Mouse (Mus musculus) telencephalon, adult 2 months (tissue): Measurements from ENCODE around the gene Hivep3.

Experiments
- DNase-seq: peaks from one replicate; pipeline ENCODE4 v3.0.0-alpha.2; 2011; ENCODE audit warnings: low read depth, low spot score

Gene Hivep3

DNA sequence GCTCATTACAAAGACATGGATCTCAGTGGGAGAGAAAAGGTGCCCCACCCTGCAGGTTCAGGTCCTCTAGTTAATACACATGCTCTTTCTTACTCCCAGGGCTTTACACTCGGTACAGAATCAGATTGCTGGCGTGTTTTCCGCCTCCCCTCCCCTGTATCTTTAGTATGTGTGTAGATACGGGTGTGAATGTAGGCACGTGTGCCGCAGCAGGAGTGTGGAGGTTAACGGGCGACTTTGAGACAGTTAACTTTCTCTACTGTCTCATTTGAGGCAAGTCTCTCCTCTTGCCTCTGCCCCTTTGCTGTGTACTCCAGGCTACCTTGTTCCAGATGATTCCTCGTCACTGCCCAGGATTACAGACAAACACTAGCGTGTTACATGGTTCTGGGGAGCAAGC is 241.7 kb downstream of the Hivep3 start:
- no peak for DNase-seq

DNA sequence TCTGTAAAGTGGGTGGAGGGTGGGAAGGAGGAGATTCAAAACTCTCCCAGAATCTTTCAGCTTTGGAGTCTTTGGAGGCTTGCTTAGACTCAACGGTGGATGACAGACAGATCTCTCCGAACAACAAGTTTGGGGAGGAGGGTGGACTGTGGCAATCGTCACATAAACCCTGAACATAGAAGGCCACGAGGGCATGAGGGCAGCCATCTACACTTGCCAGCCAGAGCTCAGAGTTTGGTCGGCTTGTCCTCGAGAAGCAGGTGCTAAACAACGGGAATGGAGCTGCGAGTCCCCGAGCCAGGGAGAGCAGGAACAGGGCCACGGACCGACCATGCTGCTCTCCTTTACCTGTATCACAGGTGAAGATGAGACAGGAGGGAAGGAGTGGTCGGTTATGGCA is 242.2 kb downstream of the Hivep3 start:
- no peak for DNase-seq

DNA sequence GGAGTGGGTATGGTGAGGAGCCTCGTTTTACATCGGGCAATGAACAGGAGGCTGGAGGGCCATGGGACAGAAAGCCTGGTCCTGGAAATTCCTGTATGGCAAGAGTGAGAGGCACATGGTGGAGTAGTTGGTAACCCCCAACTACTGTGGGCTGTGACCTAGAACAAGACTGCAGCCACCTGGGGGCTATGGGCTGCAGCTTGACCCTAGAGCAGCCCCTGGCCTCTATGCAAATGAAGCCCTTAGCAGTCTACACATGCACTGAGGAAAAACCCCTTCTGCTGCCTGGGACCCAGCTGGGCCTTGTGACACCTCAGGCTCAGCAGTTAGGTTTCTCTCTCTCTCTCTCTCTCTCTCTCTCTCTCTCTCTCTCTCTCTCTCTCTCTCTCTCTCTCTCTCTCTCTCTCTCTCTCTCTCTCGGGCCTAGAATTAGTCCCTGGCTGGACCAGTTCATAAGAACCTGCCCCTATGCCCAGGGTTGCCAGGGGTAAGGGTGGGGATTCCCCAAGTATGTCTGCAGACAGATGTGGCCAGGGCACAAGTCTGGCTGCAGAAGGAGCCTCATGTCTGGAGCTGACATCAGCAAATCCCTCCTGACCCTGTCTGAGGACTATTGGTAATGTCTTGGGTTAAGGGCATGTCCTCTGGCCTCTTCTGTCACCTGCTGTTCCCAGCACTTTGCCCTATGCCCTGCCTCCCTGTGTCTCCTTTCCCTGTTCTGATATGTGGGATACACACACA is 243.0 kb downstream of the Hivep3 start:
- no peak for DNase-seq

DNA sequence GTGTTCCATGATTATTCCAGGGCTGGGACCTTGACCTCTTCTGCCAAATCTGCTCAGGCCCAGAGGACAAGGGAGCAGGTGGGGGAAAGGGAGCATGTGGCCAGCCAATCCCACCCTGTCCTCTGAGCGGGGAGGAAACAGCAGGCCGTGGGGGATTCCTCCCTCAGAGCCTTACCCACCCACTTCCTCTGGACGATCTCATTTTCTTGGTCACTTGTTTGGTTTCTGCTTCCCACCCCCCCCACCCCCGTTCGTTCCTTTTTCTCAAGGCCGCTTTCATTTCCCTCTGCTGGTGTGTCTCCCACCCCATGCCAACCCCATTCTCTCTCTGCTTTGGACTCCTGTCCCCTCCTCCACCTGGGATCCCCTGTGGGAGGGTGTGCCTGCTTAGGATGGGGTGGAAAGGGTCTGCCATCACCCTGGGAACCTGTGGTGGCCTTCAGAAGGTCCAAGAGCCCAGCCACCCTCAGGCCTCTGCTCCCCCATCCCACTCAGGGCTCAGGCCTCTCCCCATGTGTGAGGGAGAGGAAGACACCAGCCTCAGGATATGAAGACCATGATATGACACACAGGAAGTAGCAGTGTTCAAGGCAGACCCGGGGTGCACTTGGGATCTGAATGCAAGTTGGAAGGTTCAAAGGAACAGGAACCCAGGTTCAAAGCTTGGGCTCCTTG is 244.4 kb downstream of the Hivep3 start:
- DNase-seq, result no peak

DNA sequence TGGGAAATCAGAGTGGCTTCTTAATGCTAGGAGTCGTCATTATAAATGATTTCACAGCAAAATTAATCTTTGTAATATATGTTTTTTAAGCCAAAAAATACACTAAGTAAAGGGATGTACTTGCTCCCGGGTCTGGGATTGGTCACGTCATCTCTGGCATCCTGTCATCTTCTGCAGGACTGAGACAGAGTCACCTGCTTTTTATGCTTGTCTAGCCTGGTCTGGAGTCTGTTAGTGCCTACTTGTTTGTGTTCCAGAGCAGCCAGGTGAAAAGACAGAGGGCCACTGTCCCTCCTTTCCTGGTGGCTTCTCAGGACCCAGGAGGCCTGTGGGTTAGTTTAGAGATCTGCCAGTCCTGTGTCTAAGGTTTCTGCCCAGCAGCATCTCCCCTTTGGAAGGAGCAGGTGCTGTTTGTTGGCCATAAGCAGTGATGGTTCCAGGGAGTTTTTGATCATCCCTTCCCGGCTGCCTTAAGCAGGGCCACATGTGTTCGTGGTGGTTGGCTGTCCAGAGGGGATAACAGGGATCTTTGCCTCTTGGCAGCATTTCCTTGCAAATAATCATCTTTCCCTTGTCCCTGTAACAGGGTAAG is 245.8 kb downstream of the Hivep3 start:
- DNase-seq, result no peak

DNA sequence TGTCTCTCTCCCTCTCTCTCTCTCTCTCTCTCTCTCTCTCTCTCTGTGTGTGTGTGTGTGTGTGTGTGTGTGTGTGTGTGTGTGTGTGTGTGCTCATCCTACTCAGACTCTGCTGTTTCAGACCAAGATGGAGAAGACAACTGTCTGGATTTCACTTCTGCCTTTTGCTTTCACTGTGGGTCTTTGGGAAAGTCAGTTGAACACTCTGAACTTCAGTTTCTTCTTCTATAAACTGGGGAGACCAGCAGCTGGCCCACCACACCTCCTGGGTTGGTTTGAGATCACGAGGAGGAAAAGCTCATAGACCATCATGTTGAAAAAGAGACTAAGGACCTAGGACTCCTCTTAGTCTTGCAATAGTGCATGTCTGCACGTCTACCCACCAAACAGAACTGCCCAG is 246.3 kb downstream of the Hivep3 start:
- DNase-seq, result no peak

DNA sequence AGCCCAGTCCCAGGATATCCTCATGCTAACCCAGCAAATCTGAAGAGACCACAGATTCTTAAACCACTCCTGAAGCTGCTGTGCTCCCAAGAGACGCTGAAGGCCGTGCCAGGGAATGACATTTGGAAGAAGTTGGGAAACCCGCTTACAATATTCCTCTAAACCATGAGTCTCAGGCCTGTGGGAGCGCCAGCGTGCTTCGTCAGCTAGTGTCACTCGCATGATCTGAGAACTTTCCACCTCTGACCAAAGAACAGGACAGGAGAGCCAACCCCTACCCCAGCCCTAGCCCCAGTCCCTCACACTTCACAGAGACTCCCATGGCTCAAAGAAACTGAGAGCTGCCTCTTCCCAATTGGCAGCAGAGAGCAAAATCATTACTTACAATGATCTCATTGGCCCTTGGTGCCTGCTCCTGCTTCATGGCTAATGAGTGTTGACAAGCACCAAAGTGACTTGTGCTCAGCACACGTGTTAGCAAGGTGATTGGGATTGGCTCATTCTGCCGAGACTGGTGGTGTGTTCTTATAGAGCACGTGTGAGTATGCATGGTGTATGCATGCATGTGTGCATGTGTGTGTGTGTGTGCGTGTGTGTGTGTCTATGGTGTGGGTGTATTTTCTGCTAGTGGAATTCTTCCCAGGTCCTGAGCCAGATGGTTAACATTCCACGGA is 247.6 kb downstream of the Hivep3 start:
- no peak for DNase-seq

DNA sequence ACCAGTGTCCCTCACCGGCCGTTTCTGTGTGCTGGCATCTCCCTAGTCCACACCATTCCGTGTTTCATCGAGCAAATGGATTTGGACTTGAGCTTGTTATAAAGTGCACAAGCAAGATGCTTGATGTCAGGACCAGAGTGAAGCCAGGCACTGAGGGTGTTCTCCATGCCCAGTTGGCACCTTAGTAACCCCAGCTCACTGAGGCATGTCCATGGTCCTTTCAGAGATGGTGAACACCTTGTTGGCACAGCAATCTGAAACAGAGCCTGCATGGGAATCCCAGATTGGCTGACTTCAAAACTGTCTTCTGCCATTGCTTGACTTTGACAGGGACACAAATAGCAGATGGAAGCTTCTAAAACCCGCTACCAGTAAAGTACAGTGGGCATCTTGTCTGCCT is 252.5 kb downstream of the Hivep3 start:
- no peak for DNase-seq

DNA sequence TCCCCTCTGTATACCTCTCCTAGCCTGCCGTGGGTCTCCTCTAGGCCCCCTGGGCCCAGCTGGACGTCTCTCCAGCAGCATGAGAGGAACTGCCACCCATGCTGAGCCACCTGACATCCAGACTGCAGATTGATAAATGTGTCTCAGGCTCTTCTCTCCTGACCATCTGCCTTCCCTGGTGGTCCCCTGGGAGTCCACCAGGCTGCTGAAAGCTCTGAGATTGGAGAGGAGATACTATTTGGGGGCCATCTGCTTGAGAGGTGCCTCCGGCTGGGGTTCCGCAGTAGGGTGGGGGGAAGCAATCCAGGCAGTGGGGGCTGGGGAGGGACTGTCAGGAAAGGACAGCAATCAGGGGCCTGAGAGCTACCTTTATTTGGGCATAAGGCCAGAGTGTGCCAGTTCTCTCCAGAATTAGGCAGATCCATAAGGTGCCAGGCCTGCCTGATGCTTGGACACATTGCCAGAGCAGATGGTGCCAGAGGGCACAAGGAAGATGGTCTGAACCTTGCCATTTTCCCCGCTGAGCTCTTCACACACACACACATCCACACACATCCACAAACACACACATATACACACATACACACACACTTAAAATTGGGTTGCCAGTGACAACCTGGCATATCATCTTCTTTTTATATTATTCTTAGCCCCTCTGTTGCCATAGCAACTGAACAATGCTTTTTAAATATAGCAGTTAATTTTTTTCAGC is 253.2 kb downstream of the Hivep3 start:
- peak; percentile 68 for DNase-seq

DNA sequence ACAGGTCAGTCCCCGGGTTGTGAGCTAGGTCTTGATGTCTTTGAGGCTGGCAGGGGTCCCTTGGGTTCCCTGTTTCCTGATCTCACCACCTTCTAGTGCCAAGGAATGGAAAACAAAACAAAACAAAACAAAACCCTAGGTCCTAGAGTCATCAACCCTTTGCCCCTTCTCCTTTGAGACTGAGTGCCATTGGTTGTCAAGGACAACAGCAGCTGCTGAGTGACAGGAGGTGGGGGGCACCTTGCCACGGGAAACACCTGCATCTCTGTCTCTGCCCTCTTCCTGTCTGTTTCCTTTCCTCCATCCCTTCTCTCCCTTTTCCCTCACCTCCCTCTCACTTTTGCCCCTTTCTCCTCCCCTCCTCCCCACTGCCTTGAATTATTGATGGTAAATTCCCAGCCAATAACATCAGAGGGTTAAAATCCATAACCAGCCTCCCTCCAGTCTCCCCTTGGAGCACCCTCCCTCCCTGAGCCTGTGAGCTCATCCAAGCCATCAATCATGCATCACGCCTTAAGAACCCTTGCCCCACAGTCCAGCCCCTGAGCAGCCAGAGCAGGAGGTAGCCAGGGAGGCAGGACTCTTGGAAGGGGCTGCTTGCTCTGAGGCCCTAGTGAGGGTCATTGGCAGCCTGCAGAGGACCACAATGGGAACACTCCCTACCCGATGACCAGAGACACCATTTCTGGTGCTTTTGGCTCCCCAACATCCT is 253.9 kb downstream of the Hivep3 start:
- no peak for DNase-seq

DNA sequence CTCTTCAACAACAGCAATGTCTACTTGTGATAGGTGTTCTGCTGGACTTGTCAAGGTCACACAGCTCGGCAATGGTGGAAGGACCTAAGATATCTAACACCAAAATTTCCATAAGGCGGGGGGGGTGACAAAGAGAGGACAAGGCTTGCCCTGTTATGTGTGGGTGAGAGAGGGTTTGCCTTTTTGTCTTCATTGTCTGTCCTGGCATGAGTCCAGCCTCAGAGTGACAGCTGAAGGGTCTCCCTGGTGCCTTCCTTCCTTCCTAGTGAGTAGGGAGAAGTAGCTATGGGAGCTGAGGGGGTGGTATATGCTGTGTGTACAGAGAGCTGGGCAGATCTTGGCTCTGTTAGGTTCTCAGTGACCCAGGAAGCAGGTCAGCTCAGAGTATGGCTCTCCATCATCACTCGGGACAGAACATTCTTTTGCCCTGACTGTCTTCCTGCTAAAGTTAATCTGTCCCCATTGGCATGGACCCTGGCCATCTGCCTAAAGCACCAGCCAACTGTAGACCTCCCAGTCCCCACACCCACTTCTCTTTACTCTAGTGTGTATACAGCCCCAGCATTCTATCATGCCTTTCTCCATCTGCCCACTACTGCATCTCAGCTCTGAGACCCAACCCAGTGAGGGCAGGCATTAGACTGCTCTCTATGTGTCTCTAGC is 255.6 kb downstream of the Hivep3 start:
- no peak for DNase-seq

DNA sequence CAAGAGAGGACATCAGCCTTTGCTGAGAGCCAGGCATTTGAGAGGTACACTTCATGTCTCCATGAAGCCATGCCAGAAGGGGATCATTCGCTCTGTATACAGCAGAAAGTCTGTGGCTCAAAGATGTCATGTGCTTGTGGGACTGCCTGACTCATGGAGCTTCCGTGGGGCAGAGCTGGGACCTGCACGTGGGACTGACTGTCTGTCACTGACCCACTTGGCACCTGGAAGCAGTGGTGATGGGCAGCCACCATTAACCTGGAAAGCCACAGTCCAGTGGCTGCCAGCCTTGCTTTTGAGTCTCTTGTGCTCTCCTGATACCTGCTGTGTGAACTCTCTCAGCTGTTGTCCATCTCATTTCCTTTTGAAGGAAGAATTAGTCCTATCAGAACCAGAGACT is 256.8 kb downstream of the Hivep3 start:
- no peak for DNase-seq

DNA sequence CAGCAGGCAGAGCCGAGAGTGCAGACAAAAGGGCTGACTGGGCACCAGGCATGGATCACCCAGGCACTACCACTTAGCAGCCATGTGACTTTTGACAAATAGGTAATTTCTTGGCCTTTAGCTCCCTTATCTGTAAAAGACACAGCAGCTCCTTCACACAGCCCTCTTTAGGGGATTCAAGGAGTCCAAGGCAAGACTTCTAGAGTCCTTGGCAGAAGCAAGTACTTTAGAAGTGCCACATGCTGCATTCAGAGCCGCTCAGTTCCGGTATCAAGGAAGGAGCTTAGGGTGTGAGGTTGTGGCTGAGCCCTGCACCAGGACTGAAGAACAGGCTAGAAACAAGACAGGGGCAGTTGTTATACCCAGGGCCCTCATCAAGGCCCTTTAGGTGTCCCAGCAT is 257.3 kb downstream of the Hivep3 start:
- DNase-seq, result no peak

DNA sequence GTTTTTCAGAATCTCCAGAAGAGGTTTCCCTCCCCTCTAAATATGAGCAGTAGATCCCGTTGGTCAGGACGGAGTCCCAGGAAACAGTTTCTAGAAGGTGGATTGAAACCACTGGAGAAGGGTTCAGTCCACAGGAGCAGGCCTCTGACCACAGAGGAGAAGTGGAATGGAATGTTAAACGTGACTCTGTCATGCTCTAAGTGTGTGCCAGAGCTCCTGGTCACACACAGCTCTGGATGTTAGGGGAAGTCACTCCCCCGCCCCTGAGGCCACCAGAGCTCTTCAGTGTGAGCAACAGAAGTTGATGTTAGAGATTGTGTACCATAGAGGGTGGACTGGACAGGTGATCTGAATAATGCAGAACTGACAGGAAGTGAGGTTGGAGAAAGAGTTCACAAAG is 258.2 kb downstream of the Hivep3 start:
- no peak for DNase-seq

DNA sequence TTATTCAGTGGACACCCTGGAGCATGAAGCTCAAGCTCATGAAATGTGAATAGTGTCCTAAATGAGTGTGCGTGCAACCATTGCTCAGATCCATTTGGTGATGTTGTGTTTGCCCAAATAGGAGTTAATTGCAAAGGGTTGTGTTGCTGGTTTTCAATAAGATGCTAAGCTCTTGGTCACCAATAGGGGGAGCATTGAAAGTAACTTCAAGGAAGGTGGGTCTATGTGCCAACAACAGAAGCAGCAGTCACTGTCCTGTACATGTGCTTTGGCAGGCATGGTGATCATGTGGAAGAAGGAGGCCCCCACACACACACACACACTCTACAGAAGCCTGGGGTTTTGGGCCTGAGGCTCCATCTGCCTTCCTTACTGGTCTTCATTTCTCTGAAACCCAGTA is 262.8 kb downstream of the Hivep3 start:
- no peak for DNase-seq

DNA sequence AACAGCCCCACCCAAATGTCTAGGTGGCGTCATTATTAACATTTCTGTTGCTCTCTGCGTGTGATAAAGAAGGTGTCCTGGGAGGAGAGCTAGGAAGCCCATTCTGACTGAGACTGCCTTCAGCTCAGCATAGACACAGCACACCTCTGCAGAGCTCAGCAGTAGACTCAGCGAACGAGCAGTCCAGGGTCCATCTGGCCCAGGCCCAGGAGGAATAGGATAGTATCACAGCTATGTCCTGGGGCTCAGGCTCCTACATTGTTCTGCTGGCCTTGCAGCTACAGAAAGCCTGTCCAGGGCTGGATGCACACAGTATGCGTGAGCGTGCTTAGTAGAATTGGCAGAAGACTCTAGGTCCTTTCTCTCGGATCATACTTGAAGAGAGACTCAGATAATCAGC is 263.8 kb downstream of the Hivep3 start:
- no peak for DNase-seq

DNA sequence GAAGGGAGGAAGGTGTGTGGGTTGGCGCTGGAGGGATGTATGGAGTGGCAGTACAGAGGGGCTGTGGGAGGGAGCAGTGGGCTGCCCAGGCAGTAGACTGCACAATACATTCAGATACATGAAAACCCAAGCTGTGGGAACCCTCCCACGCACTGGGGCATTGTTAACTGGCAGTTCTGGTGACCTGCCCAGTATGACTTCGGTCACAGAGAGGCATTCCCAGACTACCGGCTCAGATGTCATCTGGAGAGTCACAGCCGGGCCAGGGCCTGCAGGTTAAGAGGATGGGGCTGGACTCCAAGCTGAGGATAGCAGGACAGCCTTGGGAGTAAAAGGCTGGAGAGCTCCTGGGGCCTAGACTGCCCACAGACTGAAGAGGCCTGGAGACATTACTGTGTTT is 265.3 kb downstream of the Hivep3 start:
- no peak for DNase-seq

DNA sequence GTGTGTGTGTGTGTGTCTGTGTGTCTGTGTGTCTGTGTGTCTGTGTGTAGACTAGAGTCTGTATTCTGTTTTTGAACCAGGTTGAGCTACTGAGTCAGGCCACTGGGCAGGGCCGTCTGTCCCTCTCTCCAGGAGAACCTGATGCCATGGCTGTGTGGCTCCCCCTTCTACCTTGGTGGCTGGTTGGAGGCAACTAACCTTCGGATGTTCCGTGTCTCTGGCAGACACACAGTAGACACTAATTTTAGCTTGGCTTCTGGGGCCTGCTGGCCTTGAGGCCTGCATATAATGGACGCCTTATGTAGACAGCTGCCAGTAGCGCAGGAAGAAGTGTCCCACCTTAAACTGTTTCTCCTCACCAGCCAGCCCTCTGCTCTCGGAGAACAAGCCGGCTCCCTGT is 267.3 kb downstream of the Hivep3 start:
- no peak for DNase-seq

DNA sequence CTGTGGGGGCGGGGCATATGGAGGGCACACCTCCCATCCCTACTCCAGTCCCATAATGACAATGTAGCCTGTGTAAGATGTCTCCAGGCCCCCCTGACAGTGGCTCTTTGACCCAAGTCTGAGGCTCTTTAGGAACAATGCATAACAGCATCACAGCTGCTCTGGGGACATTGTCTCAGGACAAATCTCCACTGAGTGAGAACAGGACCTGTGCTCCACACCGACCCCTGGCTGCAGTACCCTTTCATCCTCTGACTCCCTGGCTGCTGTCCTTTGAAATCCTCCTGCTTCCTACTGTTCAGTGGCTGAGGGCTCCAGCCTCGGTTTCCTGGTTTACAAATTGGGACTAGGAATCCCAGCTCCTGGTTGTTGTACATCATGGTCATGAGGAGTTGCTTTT is 269.4 kb downstream of the Hivep3 start:
- DNase-seq, result no peak

DNA sequence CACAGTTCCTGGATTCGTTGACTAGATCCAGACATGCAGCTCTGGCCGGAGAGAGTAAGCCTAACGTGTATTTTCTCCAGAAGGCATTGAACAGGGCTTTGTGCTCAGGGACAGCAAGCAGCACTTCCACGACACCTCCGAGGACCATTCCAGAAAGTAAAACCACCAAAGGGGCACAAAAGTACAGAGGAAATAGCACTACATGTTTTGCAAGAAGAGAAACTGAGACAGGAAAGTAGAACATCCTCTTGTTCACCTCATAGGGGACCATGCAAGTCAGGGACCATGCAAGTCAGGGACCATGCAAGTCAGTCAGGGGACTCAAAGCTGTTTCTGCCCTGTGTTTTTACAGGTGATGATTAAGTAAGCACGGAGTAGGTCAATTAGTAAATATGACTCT is 272.5 kb downstream of the Hivep3 start:
- DNase-seq, result no peak

DNA sequence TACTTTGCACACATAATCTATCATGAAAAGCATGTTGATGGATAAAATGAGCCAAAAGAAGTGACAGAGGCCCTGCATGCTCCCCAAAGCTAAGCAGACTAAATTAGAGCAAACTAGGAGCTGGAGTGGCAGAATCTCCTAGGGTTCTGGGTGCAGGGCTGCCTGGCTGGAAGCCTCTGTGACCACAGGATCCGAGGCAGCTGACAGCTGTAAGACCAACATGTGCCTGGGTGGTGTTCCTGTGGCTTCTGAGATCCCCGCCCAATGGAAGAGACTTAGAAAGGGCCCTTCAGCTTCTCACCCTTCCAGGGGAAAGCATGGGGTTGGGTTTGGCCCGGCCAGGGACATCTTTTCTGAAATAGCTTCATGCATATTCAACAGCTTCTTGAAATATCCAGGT is 274.3 kb downstream of the Hivep3 start:
- DNase-seq, result no peak
